Mouse (Mus musculus) heart, adult 2 months (tissue): ENCODE data around the gene Tas1r2.

Experiments used
- CTCF ChIP-seq: fragments of 200-600 bp; IDR thresholded peaks from 2 replicates; pipeline ENCODE4 v1.8.1; 2022; ENCODE audit warnings: antibody characterized with exemption, mild to moderate bottlenecking, moderate library complexity
- POLR2A ChIP-seq: fragments of 200-500 bp; IDR thresholded peaks from 2 replicates; pipeline ENCODE4 v1.6.1; 2011; ENCODE audit warnings: mild to moderate bottlenecking, low read depth, low read length, control low read depth; ENCODE audit not compliant: insufficient read depth

- TF ChIP-seq CTCF (no peak), POLR2A (no peak)
Observed at GRCm38 (mm10) chr4:139693315-139693714, 40.0 kb downstream of the Tas1r2 start.
